In genomic region chr15:62222731-62223130, GRCm38 (mm10) we compare ENCODE assay signal across 11 mouse cellular contexts.
DNase-seq lines count a peak whose midpoint lies in the region; ATAC-seq and TF ChIP-seq lines count a peak whose summit lies in the region.
"Had no signal": no experiment of that assay in that cellular context is flagged by ENCODE, and none has a peak within 500 bp of the region (broad histone marks: within the 10 kb centered on the region; RNA-seq: fewer than 3 reads in every experiment).

No protein-coding gene starts in this region.

- H3K36me3 ChIP-seq in G1E (replicated peaks) = peaks cover 17% of the 10 kb centered on the region
- H3K36me3 ChIP-seq in liver, embryonic 11.5 days (ENCODE audit: control insufficient read depth, insufficient read depth, low read length) = peaks cover 6% of the 10 kb centered on the region; the same call in 1 of the 2 replicates
- H3K36me3 ChIP-seq: limb, embryonic 15.5 days had no signal

- peak; percentile 77 for DNase-seq in 3T3-L1 (ENCODE audit: low read depth, low spot score)
- no peak for DNase-seq in G1E (ENCODE audit: low spot score)
- peak; percentile 61 for DNase-seq in adrenal gland, postnatal 10 days
- no peak for DNase-seq in liver, embryonic 11.5 days (ENCODE audit: low spot score)
- no peak for DNase-seq in embryo, embryonic 11 days
- DNase-seq in ovary, postnatal 14 days (ENCODE audit: low spot score) = no peak
- no peak for DNase-seq in thymus, postnatal 25 days
- DNase-seq: cerebellum, adult 11-12 months; heart, postnatal 10 days; kidney, postnatal 14 days had no signal

- WGBS in liver, embryonic 11.5 days = 42% methylated on average over 5 of the region's 5 CpGs

- H3K27me3 ChIP-seq in G1E (ENCODE audit: insufficient read depth, low read length) = no peaks in the 10 kb centered on the region
- H3K27me3 ChIP-seq in liver, embryonic 11.5 days (replicated peaks; ENCODE audit: control insufficient read depth, insufficient read depth, low read length) = no peaks in the 10 kb centered on the region
- H3K27me3 ChIP-seq: limb, embryonic 15.5 days had no signal

- H3K9ac ChIP-seq in liver, embryonic 11.5 days (ENCODE audit: low read depth, low read length) = no peak overlapping the region
- H3K9ac ChIP-seq: limb, embryonic 15.5 days had no signal

- peak overlapping the region; percentile 47 for H3K4me2 ChIP-seq in liver, embryonic 11.5 days
- H3K4me2 ChIP-seq: limb, embryonic 15.5 days had no signal

- TF ChIP-seq CTCF in G1E (IDR thresholded peaks at IDR 0.05; ENCODE audit: low read depth, low read length) = no peak

- H3K4me1 ChIP-seq in G1E (ENCODE audit: insufficient read depth, low read depth, low read length) = peaks cover 76% of the 10 kb centered on the region
- peaks cover 42% of the 10 kb centered on the region for H3K4me1 ChIP-seq in liver, embryonic 11.5 days (replicated peaks; ENCODE audit: control insufficient read depth, insufficient read depth, low read length)
- H3K4me1 ChIP-seq: limb, embryonic 15.5 days had no signal

- H3K9me3 ChIP-seq in G1E (replicated peaks) = peaks cover 14% of the 10 kb centered on the region
- H3K9me3 ChIP-seq in liver, embryonic 11.5 days (ENCODE audit: control insufficient read depth, low read length) = no peaks in the 10 kb centered on the region
- H3K9me3 ChIP-seq: limb, embryonic 15.5 days had no signal

- H3K27ac ChIP-seq in liver, embryonic 11.5 days (ENCODE audit: low read depth, low read length) = peak overlapping the region; percentile 62
- H3K27ac ChIP-seq: limb, embryonic 15.5 days had no signal

- peak; percentile 10 for ATAC-seq in G1E (ENCODE audit: extremely low read depth, insufficient number of reproducible peaks, low FRiP score, poor library complexity, severe bottlenecking)
- ATAC-seq in liver, embryonic 11.5 days (replicated peaks; ENCODE audit: low FRiP score) = no peak

- H3K4me3 ChIP-seq in G1E (ENCODE audit: low read depth, low read length) = peak overlapping the region; percentile 64
- no peak overlapping the region for H3K4me3 ChIP-seq in liver, embryonic 11.5 days (ENCODE audit: low read depth, low read length)
- H3K4me3 ChIP-seq: limb, embryonic 15.5 days had no signal

Comparison
In these comparisons a context has a peak if more than half of its experiments do, and no peak if none do; other contexts are left out.
1. DNase-seq: peak in 3T3-L1 (single experiment) and adrenal gland, postnatal 10 days (single experiment); none in G1E (single experiment), liver, embryonic 11.5 days (single experiment), embryo, embryonic 11 days (single experiment), ovary, postnatal 14 days (single experiment) and thymus, postnatal 25 days (single experiment).